Mouse (Mus musculus) CH12.LX (cell line): ENCODE measurements around the gene Hist1h3a.
A peak's percentile ranks its signal among the peaks of the same experiment; 100 is the strongest.

Source experiments
- CTCF ChIP-seq, 2 experiments: IDR thresholded peaks in 1 of 2; conservative IDR thresholded peaks in 1 of 2; 2 replicates each; pipeline ENCODE4 v1.5.1; 2011 to 2012; ENCODE audit warnings: low read depth in 2 of 2, low read length in 2 of 2, improper control_type of control experiment in 1 of 2, inconsistent platforms in 1 of 2, mild to moderate bottlenecking in 1 of 2, moderate library complexity in 1 of 2
- EP300 ChIP-seq: IDR thresholded peaks from 2 replicates; pipeline ENCODE4 v1.6.1; 2011; ENCODE audit warnings: low read length, improper control_type of control experiment
- IRF4 ChIP-seq: IDR thresholded peaks from 2 replicates; pipeline ENCODE4 v1.6.1; 2014; ENCODE audit warnings: low read depth, mild to moderate bottlenecking, inconsistent platforms, low read length, improper control_type of control experiment
- KAT2A ChIP-seq: IDR thresholded peaks from 2 replicates; pipeline ENCODE4 v1.6.1; 2012; ENCODE audit warnings: low read length, improper control_type of control experiment, inconsistent platforms; ENCODE audit not compliant: insufficient replicate concordance
- MAZ ChIP-seq: IDR thresholded peaks from 2 replicates; pipeline ENCODE4 v1.6.1; 2012; ENCODE audit warnings: low read depth, mild to moderate bottlenecking, inconsistent platforms, low read length, improper control_type of control experiment, moderate library complexity
- MEF2A ChIP-seq: IDR thresholded peaks from 2 replicates; pipeline ENCODE4 v1.6.1; 2014; ENCODE audit warnings: low read depth, mild to moderate bottlenecking, inconsistent platforms, low read length, improper control_type of control experiment, borderline replicate concordance
- MYC ChIP-seq: IDR thresholded peaks from 2 replicates; pipeline ENCODE4 v1.6.1; 2011; ENCODE audit warnings: low read depth, mild to moderate bottlenecking, improper control_type of control experiment, low read length
- POLR2A ChIP-seq: IDR thresholded peaks from 2 replicates; pipeline ENCODE4 v1.6.1; 2011; ENCODE audit warnings: low read depth, mild to moderate bottlenecking, improper control_type of control experiment, low read length
- RAD21 ChIP-seq: IDR thresholded peaks from 2 replicates; pipeline ENCODE4 v1.6.1; 2011; ENCODE audit warnings: low read depth, mild to moderate bottlenecking, low read length, improper control_type of control experiment, moderate library complexity
- TCF12 ChIP-seq: IDR thresholded peaks from 2 replicates; pipeline ENCODE4 v1.6.1; 2014; ENCODE audit warnings: low read depth, mild to moderate bottlenecking, inconsistent platforms, low read length, improper control_type of control experiment
- UBTF ChIP-seq: IDR thresholded peaks from 2 replicates; pipeline ENCODE4 v1.6.1; 2012; ENCODE audit warnings: low read depth, mild to moderate bottlenecking, inconsistent platforms, low read length, improper control_type of control experiment, moderate library complexity
- USF2 ChIP-seq: conservative IDR thresholded peaks from 2 replicates; pipeline ENCODE4 v1.6.1; 2011; ENCODE audit warnings: low read depth, low read length, improper control_type of control experiment
- ZC3H11A ChIP-seq: IDR thresholded peaks from 2 replicates; pipeline ENCODE4 v1.6.1; 2012; ENCODE audit warnings: low read depth, mild to moderate bottlenecking, inconsistent platforms, low read length, improper control_type of control experiment
- ZMIZ1 ChIP-seq: IDR thresholded peaks from 2 replicates; pipeline ENCODE4 v1.6.1; 2012; ENCODE audit warnings: low read depth, mild to moderate bottlenecking, inconsistent platforms, low read length, improper control_type of control experiment

GRCm38 (mm10) chr13:23739069-23739921, 22.9 kb downstream of the Hist1h3a start:
- TF ChIP-seq MAZ (peak; percentile 65), USF2 (peak; percentile 65), TCF12 (peak; percentile 44; the same call in 1 of the 2 replicates), MYC (peak; percentile 56; the same call in 1 of the 2 replicates), MEF2A (0 out of 2 replicates have a peak, but pooled peaks have one; percentile 61), EP300 (no peak), RAD21 (no peak), UBTF (peak; percentile 99), IRF4 (peak; percentile 71; the same call in 1 of the 2 replicates), ZC3H11A (no peak), POLR2A (peak; percentile 95), CTCF (conservative IDR thresholded peaks at IDR 0.05 in 1 of 2, IDR thresholded peaks at IDR 0.05 in 1 of 2; ENCODE audit: low read depth in 2 of 2, low read length in 2 of 2) (no peak), KAT2A (peak; percentile 66; the same call in 1 of the 2 replicates), ZMIZ1 (peak; percentile 99)
